Mouse (Mus musculus) neural tube, embryonic 10.5 days (tissue): ENCODE measurements around the gene Antxr2.

Experiments
- DNase-seq: peaks from one replicate; pipeline ENCODE4 v3.0.0-alpha.2; 2017; ENCODE audit warnings: low spot score; ENCODE audit errors: extremely low spot score

The Antxr2 gene

DNA sequence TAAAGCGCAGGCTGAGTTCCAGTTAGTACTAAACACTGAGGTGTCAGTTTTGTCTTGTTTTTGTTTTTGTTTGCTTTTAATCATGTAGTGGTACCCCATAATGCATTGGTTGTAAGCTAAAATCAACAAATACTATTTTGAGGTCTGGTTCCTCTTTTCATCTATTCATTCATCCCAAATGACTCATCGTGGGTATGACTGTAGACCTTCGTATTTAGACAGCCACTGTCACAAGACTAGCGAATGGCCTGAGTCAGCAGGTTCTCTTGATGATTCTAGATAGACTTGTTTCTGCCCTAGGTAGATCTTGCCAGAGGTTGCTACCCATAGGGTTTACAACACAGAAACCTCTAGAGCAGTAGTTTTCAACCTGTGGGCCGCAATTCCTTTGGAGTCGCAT lies 116.9 kb downstream of the Antxr2 start:
- no peak for DNase-seq

GRCm38 (mm10) chr5:97907482-97907881 lies 123.4 kb downstream of the Antxr2 start:
- no peak for DNase-seq

- no peak for DNase-seq
These were observed 124.1 kb downstream of the Antxr2 start for GRCm38 (mm10) chr5:97906537-97907266.

- no peak for DNase-seq
These were observed 125.0 kb downstream of the Antxr2 start for GRCm38 (mm10) chr5:97905856-97906255.

DNA sequence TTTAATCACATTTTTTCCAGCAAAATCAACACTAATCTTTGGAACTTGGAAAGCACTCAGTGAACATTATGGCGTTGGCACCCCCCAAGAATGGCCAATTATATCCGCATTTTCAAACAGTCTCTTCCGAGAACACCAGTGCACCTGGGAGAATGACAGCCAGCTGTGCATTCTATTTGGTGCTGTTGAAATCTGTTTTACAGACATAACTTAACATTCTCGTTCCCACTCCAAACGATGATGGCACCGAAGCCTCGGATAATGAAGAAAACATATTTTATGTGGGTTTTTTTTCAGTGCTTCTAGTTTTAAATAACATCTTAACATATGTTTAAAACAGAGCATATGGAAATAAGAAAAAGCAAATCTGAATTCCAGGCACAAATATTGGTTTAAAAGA lies 129.7 kb downstream of the Antxr2 start:
- no peak for DNase-seq

GRCm38 (mm10) chr5:97899321-97899720 lies 131.5 kb downstream of the Antxr2 start:
- no peak for DNase-seq

- no peak for DNase-seq
These were observed 145.4 kb downstream of the Antxr2 start for GRCm38 (mm10) chr5:97885427-97885826.

- DNase-seq: no peak
These were observed 146.7 kb downstream of the Antxr2 start for GRCm38 (mm10) chr5:97884110-97884509.

GRCm38 (mm10) chr5:97881421-97881820 lies 149.4 kb downstream of the Antxr2 start:
- DNase-seq: no peak

GRCm38 (mm10) chr5:97880115-97880514 lies 150.7 kb downstream of the Antxr2 start:
- DNase-seq: no peak

GRCm38 (mm10) chr5:97878871-97879270 lies 152.0 kb downstream of the Antxr2 start:
- no peak for DNase-seq

GRCm38 (mm10) chr5:97878215-97878794 lies 152.5 kb downstream of the Antxr2 start:
- no peak for DNase-seq

GRCm38 (mm10) chr5:97876895-97877294 lies 153.9 kb downstream of the Antxr2 start:
- DNase-seq: no peak

DNA sequence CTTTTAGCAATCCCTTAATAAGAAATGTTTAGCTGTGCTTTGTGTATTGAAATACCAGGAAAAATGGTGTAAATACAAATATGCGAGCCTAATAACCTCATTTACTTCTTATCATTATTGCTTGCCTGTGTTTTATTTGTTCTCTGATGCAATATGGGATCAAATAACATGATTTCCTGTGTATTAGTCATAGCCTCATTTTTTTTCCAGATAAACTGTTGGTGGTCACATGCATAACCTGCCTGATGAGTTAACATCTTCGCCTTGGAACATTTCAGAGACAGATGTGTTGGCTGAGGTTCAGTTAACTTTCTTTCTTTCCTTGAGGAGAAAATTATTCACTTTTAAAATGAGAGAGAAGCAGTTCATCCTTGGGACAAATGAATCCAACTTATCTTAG lies 162.9 kb downstream of the Antxr2 start:
- DNase-seq: no peak

GRCm38 (mm10) chr5:97866975-97867374 lies 163.9 kb downstream of the Antxr2 start:
- no peak for DNase-seq

- no peak for DNase-seq
These were observed 173.7 kb downstream of the Antxr2 start for GRCm38 (mm10) chr5:97857101-97857500.

GRCm38 (mm10) chr5:97851981-97852748 lies 178.7 kb downstream of the Antxr2 start:
- DNase-seq: no peak

DNA sequence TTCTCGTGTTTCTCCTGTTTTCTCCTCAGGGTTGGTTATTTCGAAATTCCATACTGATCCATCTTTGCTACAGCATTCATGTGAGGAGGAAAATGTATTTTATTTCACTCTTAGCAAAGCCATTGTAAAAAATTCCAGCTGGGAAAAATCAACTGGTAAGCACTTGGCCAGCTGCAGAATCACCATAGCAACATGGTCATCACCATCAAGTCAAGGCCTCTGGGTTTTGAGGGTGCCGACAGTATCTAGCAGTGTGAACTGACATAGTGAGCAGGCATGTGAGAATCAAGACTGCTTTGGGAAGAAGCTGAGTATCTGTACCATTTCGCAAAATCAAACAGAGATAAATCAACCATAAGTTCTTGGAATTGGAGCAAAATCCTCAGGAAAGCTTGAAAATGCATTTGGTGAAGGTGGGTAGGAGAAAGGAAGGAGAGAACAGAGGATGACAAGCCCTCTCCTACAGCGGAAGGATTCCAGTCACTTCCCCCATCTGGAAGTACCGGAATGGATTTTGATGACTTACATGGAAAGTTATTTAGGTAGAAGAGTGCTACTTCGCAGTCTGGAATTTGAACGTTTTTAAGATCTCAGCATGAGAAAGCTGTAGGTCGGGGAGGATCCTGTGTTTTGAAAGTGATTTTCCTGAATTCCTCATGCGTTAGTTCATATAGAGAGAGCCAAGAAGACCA lies 183.5 kb downstream of the Antxr2 start:
- no peak for DNase-seq

DNA sequence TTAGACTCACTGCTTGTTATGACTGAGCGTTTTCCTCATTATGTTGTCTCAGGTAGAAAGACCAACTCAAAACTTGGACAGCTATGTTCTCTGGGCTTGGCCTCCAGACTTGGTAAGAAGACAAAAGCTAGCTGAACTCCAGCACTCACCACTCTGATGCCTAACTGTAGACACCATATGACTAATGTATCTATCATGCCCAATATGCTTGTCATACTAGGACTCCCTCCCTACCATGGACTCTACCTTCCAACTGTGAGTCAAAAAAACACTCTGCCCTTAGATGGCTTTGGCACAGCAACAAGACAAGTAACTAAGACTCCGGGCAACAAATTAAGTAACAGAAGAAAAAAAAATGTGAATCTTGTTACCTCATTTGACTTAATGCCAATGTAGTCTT lies 184.3 kb downstream of the Antxr2 start:
- DNase-seq: no peak

DNA sequence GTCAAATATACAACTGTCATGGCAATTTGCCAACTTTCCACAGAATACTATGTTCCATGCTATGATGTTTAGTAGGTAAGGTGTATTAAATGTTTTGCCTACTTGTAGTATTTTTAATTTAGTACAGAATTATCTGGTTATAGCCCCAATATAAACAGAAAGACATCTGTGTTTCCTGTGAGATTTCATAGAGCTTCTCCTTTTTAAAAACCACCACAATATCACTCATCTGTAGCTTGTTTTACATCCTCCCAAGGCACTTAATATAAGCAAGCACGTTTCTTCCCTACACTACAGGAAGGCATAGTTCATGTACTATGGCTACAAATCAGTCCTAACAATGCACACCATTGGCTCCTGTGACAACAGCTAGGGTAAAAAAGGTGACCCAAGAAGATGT lies 188.8 kb downstream of the Antxr2 start:
- DNase-seq: no peak

GRCm38 (mm10) chr5:97839924-97840279 lies 190.9 kb downstream of the Antxr2 start:
- no peak for DNase-seq
